Mouse (Mus musculus) adrenal gland, postnatal 14 days (tissue): ENCODE data around the gene Klf12. TPM values are rescaled to one million over a fixed set of nuclear protein-coding genes. Genes with fewer than 3 reads are reported as not detected.

ENCODE experiments used
- DNase-seq: peaks from one replicate; pipeline ENCODE4 v3.0.0; 2021; ENCODE audit warnings: mixed read lengths
- long read RNA-seq, 2 experiments: library from polyadenylated mRNA; stranded (forward); transcript quantifications; one replicate each; pipeline ENCODE4 v2.0.0; 2021
- total RNA-seq: library from RNA; stranded (reverse); gene quantifications from 2 replicates; pipeline ENCODE4 v1.2.3, GENCODE M21; 2021

Gene Klf12
- total RNA-seq: 16.9 and 23.0 TPM in 2 replicates
- long read RNA-seq, experiment 1, partial matches to known transcripts: 0 of 1 reads
- long read RNA-seq, experiment 1, other reads (novel, unspliced or antisense): 1 of 1 reads
- long read RNA-seq, experiment 2: 0 reads

- DNase-seq: peak; percentile 89
Observed at GRCm38 (mm10) chr14:100284119-100284860, at the start of gene Klf12. TSS of gene Klf12 (minus strand) at chr14:100284679.

- no peak for DNase-seq
Observed at GRCm38 (mm10) chr14:100333369-100333768, 48.9 kb upstream of the Klf12 start.

- no peak for DNase-seq
Observed at GRCm38 (mm10) chr14:100328602-100329276, 44.3 kb upstream of the Klf12 start.

GRCm38 (mm10) chr14:100324303-100324702 lies 39.8 kb upstream of the Klf12 start:
- DNase-seq: peak; percentile 3

GRCm38 (mm10) chr14:100322012-100322411 lies 37.5 kb upstream of the Klf12 start:
- no peak for DNase-seq

GRCm38 (mm10) chr14:100316780-100317179 lies 32.3 kb upstream of the Klf12 start:
- no peak for DNase-seq

- no peak for DNase-seq
Observed at GRCm38 (mm10) chr14:100314099-100314498, 29.6 kb upstream of the Klf12 start.

GRCm38 (mm10) chr14:100300905-100301304 lies 16.4 kb upstream of the Klf12 start:
- no peak for DNase-seq

GRCm38 (mm10) chr14:100298892-100299291 lies 14.4 kb upstream of the Klf12 start:
- DNase-seq: no peak

GRCm38 (mm10) chr14:100286586-100287241 lies 2.2 kb upstream of the Klf12 start:
- DNase-seq: no peak

GRCm38 (mm10) chr14:100285656-100286585 lies 1.4 kb upstream of the Klf12 start:
- DNase-seq: peak; percentile 87

- DNase-seq: peak; percentile 82
Observed at GRCm38 (mm10) chr14:100284861-100285655, 579 bp upstream of the Klf12 start.

GRCm38 (mm10) chr14:100283411-100284118 lies 914 bp downstream of the Klf12 start:
- DNase-seq: peak; percentile 59

- DNase-seq: no peak
Observed at GRCm38 (mm10) chr14:100282651-100283050, 1.8 kb downstream of the Klf12 start.

- peak; percentile 43 for DNase-seq
Observed at GRCm38 (mm10) chr14:100281734-100282133, 2.7 kb downstream of the Klf12 start.

- DNase-seq: no peak
Observed at GRCm38 (mm10) chr14:100274179-100274578, 10.3 kb downstream of the Klf12 start.

- DNase-seq: peak; percentile 20
Observed at GRCm38 (mm10) chr14:100260531-100260930, 23.9 kb downstream of the Klf12 start.

GRCm38 (mm10) chr14:100243046-100243445 lies 41.4 kb downstream of the Klf12 start:
- DNase-seq: no peak

GRCm38 (mm10) chr14:100239874-100240273 lies 44.6 kb downstream of the Klf12 start:
- DNase-seq: no peak

GRCm38 (mm10) chr14:100236757-100237156 lies 47.7 kb downstream of the Klf12 start:
- no peak for DNase-seq
